Mouse (Mus musculus): ENCODE measurements around the gene Hpn.

- TF ChIP-seq CTCF (IDR thresholded peaks at IDR 0.05; ENCODE audit: extremely low read depth, insufficient read depth, insufficient read length, insufficient replicate concordance) = no peak
- no peak for TF ChIP-seq POLR2A (IDR thresholded peaks at IDR 0.05; ENCODE audit: low read depth, low read length)
Observed at GRCm38 (mm10) chr7:31084140-31084539, 30.9 kb downstream of the Hpn start.
